Mouse (Mus musculus): ENCODE data around the gene Ptprn2. TPM values are rescaled to one million over a fixed set of nuclear protein-coding genes. Genes with fewer than 3 reads are reported as not detected.
"Not testable (repeated sequence)": the region's sequence is repeated elsewhere in the genome, so short reads cannot be mapped to it uniquely, and the experiment has no call there.

Gene Ptprn2
- polyA plus RNA-seq, 1 experiment from 2014 or later, result 0.19 TPM

DNA sequence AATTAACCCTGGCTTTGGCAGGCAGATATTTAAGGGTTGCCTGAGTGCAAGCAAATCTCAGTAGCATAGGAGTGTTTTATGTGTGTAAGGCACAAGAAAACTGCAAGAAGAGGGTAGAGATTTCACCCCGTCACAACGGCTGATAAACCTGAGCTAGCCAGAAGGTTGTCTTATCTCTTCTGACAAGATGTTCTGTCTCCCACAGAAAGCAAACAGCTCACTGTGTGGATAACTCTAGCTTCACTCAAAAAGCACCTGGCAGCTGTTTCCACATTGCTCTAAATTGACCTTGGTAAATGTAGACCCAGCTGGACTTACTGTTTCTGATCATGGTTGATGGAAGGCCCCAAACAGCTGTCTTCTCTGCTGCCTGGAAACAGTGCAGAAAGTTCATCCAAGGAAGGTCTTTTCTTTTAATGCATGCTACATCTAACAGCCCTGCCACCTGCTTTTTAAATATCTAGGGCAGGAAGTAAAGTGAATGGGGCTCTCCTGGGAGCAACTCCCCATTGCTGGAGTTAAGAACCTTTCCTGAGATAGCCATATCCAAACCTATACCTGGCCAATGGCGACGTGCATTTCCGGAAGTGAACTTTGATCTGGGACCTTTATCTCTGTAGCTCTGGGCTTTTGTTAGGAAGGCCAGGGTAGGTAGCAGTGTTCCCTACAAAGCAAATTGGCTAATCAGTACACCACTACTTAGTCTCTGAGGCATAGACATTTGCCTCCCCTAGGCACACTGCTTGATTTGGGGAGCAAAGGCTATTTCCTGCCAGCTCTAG lies 5.2 kb downstream of the Ptprn2 start:
- Histone ChIP-seq H3K27ac (ENCODE audit: low read length) (no peak overlapping the region), H3K9ac (ENCODE audit: low read length) (no peak overlapping the region), H3K4me2 (ENCODE audit: low read depth, low read length) (no peak overlapping the region), H3K4me3 (ENCODE audit: low read length) (no peak overlapping the region), H3K9me3 (ENCODE audit: control insufficient read depth, low read length) (no peaks in the 10 kb centered on the region), H3K36me3 (ENCODE audit: control insufficient read depth, insufficient read depth, low read length) (no peaks in the 10 kb centered on the region), H3K27me3 (ENCODE audit: control insufficient read depth, insufficient read depth, low read depth, low read length) (peaks cover 9% of the 10 kb centered on the region; the same call in 1 of the 2 replicates), H3K4me1 (replicated peaks; ENCODE audit: control insufficient read depth, insufficient read depth, low read length) (peaks cover 5% of the 10 kb centered on the region)
- WGBS, result 61% methylated on average over 5 of the region's 5 CpGs
- ATAC-seq (ENCODE audit: low read depth), result no peak

- H3K36me3 ChIP-seq (ENCODE audit: control insufficient read depth, insufficient read depth, low read length), result no peaks in the 10 kb centered on the region
- H3K27me3 ChIP-seq (ENCODE audit: control insufficient read depth, insufficient read depth, low read depth, low read length), result no peaks in the 10 kb centered on the region
- no peaks in the 10 kb centered on the region for H3K4me1 ChIP-seq (replicated peaks; ENCODE audit: control insufficient read depth, insufficient read depth, low read length)
- no peak overlapping the region for H3K4me2 ChIP-seq (ENCODE audit: low read depth, low read length)
- no peak overlapping the region for H3K4me3 ChIP-seq (ENCODE audit: low read length)
- ATAC-seq (ENCODE audit: low read depth), result no peak
- H3K9ac ChIP-seq (ENCODE audit: low read length), result no peak overlapping the region
- H3K27ac ChIP-seq (ENCODE audit: low read length), result no peak overlapping the region
- H3K9me3 ChIP-seq (ENCODE audit: control insufficient read depth, low read length), result no peaks in the 10 kb centered on the region
Observed at GRCm38 (mm10) chr12:116498666-116499065, 13.1 kb downstream of the Ptprn2 start.

DNA sequence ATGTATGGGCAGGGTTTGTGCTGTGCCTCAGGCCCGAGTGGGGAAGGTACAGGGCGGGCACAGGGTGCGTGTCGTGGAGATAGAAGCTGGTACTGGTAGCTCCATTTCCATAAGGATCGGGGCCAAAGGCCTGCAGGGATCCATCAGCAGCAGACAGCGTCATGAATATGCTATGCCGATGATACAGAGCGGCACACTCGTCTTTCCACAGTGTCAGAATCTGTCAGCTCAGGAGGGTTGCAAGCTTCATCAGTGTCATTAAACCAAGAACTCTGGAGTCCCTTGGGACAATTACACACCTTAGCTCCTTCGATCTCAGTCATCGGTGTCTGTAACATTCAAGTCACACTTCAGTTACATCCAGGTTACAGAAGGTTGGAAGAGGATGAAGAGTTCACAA lies 15.1 kb downstream of the Ptprn2 start:
- Histone ChIP-seq H3K27ac (ENCODE audit: low read length) (no peak overlapping the region), H3K4me2 (ENCODE audit: low read depth, low read length) (no peak overlapping the region), H3K27me3 (ENCODE audit: control insufficient read depth, insufficient read depth, low read depth, low read length) (no peaks in the 10 kb centered on the region), H3K9ac (ENCODE audit: low read length) (no peak overlapping the region), H3K4me3 (ENCODE audit: low read length) (no peak overlapping the region), H3K36me3 (ENCODE audit: control insufficient read depth, insufficient read depth, low read length) (no peaks in the 10 kb centered on the region), H3K4me1 (replicated peaks; ENCODE audit: control insufficient read depth, insufficient read depth, low read length) (no peaks in the 10 kb centered on the region), H3K9me3 (ENCODE audit: control insufficient read depth, low read length) (no peaks in the 10 kb centered on the region)
- no peak for ATAC-seq (ENCODE audit: low read depth)
- WGBS, result 69% methylated on average over 11 of the region's 11 CpGs

DNA sequence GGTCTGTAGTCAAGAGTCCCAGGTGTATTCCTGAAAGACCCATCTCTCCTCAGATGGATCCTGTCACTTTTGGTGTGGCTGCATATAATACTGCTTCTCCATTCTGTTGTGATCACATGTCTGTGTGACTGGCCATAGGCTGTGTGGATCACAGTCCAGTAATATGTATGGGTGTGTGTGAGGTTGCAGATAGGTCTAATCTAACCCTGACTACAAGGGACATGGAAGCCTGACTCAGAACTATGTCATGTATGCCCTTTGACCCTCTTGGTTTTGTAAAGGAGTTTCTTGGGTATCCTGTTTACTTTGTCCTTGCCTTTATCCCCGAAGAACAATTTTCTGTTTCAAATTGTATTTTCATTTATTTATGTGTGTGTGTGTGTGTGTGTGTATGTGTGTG lies 27.0 kb downstream of the Ptprn2 start:
- H3K4me3 ChIP-seq (ENCODE audit: low read length), result no peak overlapping the region
- H3K4me2 ChIP-seq (ENCODE audit: low read depth, low read length), result no peak overlapping the region
- no peaks in the 10 kb centered on the region for H3K27me3 ChIP-seq (ENCODE audit: control insufficient read depth, insufficient read depth, low read depth, low read length)
- no peaks in the 10 kb centered on the region for H3K4me1 ChIP-seq (replicated peaks; ENCODE audit: control insufficient read depth, insufficient read depth, low read length)
- H3K9ac ChIP-seq (ENCODE audit: low read length), result no peak overlapping the region
- ATAC-seq (ENCODE audit: low read depth), result no peak
- H3K27ac ChIP-seq (ENCODE audit: low read length), result no peak overlapping the region
- WGBS, result 68% methylated on average over 1 of the region's 1 CpGs
- no peaks in the 10 kb centered on the region for H3K36me3 ChIP-seq (ENCODE audit: control insufficient read depth, insufficient read depth, low read length)
- H3K9me3 ChIP-seq (ENCODE audit: control insufficient read depth, low read length), result no peaks in the 10 kb centered on the region

- H3K27ac ChIP-seq (ENCODE audit: low read length); ATAC-seq (ENCODE audit: low read depth): not testable (repeated sequence)
Observed at GRCm38 (mm10) chr12:116513788-116514187, 28.3 kb downstream of the Ptprn2 start.

GRCm38 (mm10) chr12:116515824-116516223 lies 30.3 kb downstream of the Ptprn2 start:
- H3K9ac ChIP-seq (ENCODE audit: low read length), result no peak overlapping the region
- H3K4me3 ChIP-seq (ENCODE audit: low read length), result no peak overlapping the region
- H3K4me2 ChIP-seq (ENCODE audit: low read depth, low read length), result no peak overlapping the region
- no peaks in the 10 kb centered on the region for H3K36me3 ChIP-seq (ENCODE audit: control insufficient read depth, insufficient read depth, low read length)
- H3K27ac ChIP-seq (ENCODE audit: low read length), result no peak overlapping the region
- ATAC-seq (ENCODE audit: low read depth), result no peak
- H3K4me1 ChIP-seq (replicated peaks; ENCODE audit: control insufficient read depth, insufficient read depth, low read length), result no peaks in the 10 kb centered on the region
- no peaks in the 10 kb centered on the region for H3K9me3 ChIP-seq (ENCODE audit: control insufficient read depth, low read length)
- no peaks in the 10 kb centered on the region for H3K27me3 ChIP-seq (ENCODE audit: control insufficient read depth, insufficient read depth, low read depth, low read length)

More at GRCm38 (mm10) chr12:116513788-116514187, 28.3 kb downstream of the Ptprn2 start:
- not testable (repeated sequence) for H3K4me2 ChIP-seq (ENCODE audit: low read depth, low read length); H3K4me1 ChIP-seq (replicated peaks; ENCODE audit: control insufficient read depth, insufficient read depth, low read length); H3K4me3 ChIP-seq (ENCODE audit: low read length); H3K9me3 ChIP-seq (ENCODE audit: control insufficient read depth, low read length); H3K9ac ChIP-seq (ENCODE audit: low read length); H3K27me3 ChIP-seq (ENCODE audit: control insufficient read depth, insufficient read depth, low read depth, low read length); H3K36me3 ChIP-seq (ENCODE audit: control insufficient read depth, insufficient read depth, low read length)
- WGBS, result 77% methylated on average over 2 of the region's 2 CpGs

DNA sequence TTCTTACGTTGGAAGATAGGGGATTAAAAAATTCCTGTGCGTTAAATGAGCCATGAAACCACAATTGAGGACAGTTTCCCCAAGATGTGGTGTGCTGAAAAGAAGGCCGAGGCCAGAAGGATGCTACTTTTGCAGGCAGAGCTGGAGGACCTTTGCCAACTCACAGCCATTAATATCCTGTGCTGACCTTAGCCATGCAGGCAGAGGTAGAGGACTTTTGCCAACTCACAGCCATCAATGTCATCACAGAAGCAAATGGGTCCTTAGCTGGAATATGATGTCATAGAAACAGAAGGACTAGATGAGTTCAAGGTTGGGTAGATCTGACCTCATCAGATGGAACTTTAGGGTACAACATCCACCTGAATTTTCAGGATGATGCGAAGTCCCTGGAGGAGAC lies 43.3 kb downstream of the Ptprn2 start:
- no peaks in the 10 kb centered on the region for H3K27me3 ChIP-seq (ENCODE audit: control insufficient read depth, insufficient read depth, low read depth, low read length)
- H3K4me3 ChIP-seq (ENCODE audit: low read length), result no peak overlapping the region
- 81% methylated on average over 4 of the region's 4 CpGs for WGBS
- no peak overlapping the region for H3K27ac ChIP-seq (ENCODE audit: low read length)
- ATAC-seq (ENCODE audit: low read depth), result no peak
- no peaks in the 10 kb centered on the region for H3K36me3 ChIP-seq (ENCODE audit: control insufficient read depth, insufficient read depth, low read length)
- H3K4me1 ChIP-seq (replicated peaks; ENCODE audit: control insufficient read depth, insufficient read depth, low read length), result no peaks in the 10 kb centered on the region
- no peak overlapping the region for H3K9ac ChIP-seq (ENCODE audit: low read length)
- no peak overlapping the region for H3K4me2 ChIP-seq (ENCODE audit: low read depth, low read length)
- no peaks in the 10 kb centered on the region for H3K9me3 ChIP-seq (ENCODE audit: control insufficient read depth, low read length)

GRCm38 (mm10) chr12:116533281-116533680 lies 47.8 kb downstream of the Ptprn2 start:
- Histone ChIP-seq H3K36me3 (ENCODE audit: control insufficient read depth, insufficient read depth, low read length) (no peaks in the 10 kb centered on the region), H3K4me3 (ENCODE audit: low read length) (no peak overlapping the region), H3K9me3 (ENCODE audit: control insufficient read depth, low read length) (no peaks in the 10 kb centered on the region), H3K27ac (ENCODE audit: low read length) (no peak overlapping the region), H3K4me2 (ENCODE audit: low read depth, low read length) (no peak overlapping the region), H3K27me3 (ENCODE audit: control insufficient read depth, insufficient read depth, low read depth, low read length) (no peaks in the 10 kb centered on the region), H3K9ac (ENCODE audit: low read length) (no peak overlapping the region), H3K4me1 (replicated peaks; ENCODE audit: control insufficient read depth, insufficient read depth, low read length) (no peaks in the 10 kb centered on the region)
- no peak for ATAC-seq (ENCODE audit: low read depth)

GRCm38 (mm10) chr12:116539305-116539704 lies 53.8 kb downstream of the Ptprn2 start:
- ATAC-seq (ENCODE audit: low read depth), result no peak
- no peak overlapping the region for H3K27ac ChIP-seq (ENCODE audit: low read length)
- H3K9ac ChIP-seq (ENCODE audit: low read length), result no peak overlapping the region
- H3K4me1 ChIP-seq (replicated peaks; ENCODE audit: control insufficient read depth, insufficient read depth, low read length), result peaks cover 2% of the 10 kb centered on the region; the same call in 1 of the 2 replicates
- H3K4me3 ChIP-seq (ENCODE audit: low read length), result no peak overlapping the region
- no peaks in the 10 kb centered on the region for H3K9me3 ChIP-seq (ENCODE audit: control insufficient read depth, low read length)
- WGBS, result 84% methylated on average over 1 of the region's 1 CpGs
- no peak overlapping the region for H3K4me2 ChIP-seq (ENCODE audit: low read depth, low read length)
- H3K36me3 ChIP-seq (ENCODE audit: control insufficient read depth, insufficient read depth, low read length), result no peaks in the 10 kb centered on the region
- H3K27me3 ChIP-seq (ENCODE audit: control insufficient read depth, insufficient read depth, low read depth, low read length), result no peaks in the 10 kb centered on the region

Data from lung, embryonic 16.5 days (tissue).